Mouse (Mus musculus): ENCODE measurements at regions not wholly inside any gene's neighbourhood (a gene's known extent, or its start where the extent isn't known, plus 50 kb on each side); places are given as distances from the start of the nearest gene placed in this dataset.

- DNase-seq (ENCODE audit: low read depth) = peak; percentile 47
- TF ChIP-seq CTCF (IDR thresholded peaks at IDR 0.05; ENCODE audit: borderline replicate concordance, extremely low read depth, insufficient read depth, insufficient read length) = no peak
- no peak for TF ChIP-seq POLR2A (IDR thresholded peaks at IDR 0.05; ENCODE audit: borderline replicate concordance, extremely low read depth, insufficient read depth, insufficient read length, poor library complexity, severe bottlenecking)
These were observed 266.7 kb downstream of the Gpat3 start for GRCm38 (mm10) chr5:101112151-101112769.

GRCm38 (mm10) chr5:101111619-101112018 lies 266.1 kb downstream of the Gpat3 start:
- no peak for TF ChIP-seq POLR2A (IDR thresholded peaks at IDR 0.05; ENCODE audit: borderline replicate concordance, extremely low read depth, insufficient read depth, insufficient read length, poor library complexity, severe bottlenecking)
- no peak for TF ChIP-seq CTCF (IDR thresholded peaks at IDR 0.05; ENCODE audit: borderline replicate concordance, extremely low read depth, insufficient read depth, insufficient read length)
- DNase-seq (ENCODE audit: low read depth) = peak; percentile 36

GRCm38 (mm10) chr5:101100975-101101699 lies 255.6 kb downstream of the Gpat3 start:
- TF ChIP-seq POLR2A (IDR thresholded peaks at IDR 0.05; ENCODE audit: borderline replicate concordance, extremely low read depth, insufficient read depth, insufficient read length, poor library complexity, severe bottlenecking) (no peak), CTCF (IDR thresholded peaks at IDR 0.05; ENCODE audit: borderline replicate concordance, extremely low read depth, insufficient read depth, insufficient read length) (no peak)
- no peak for DNase-seq (ENCODE audit: low read depth)

GRCm38 (mm10) chr5:101091027-101091598 lies 245.6 kb downstream of the Gpat3 start:
- DNase-seq (ENCODE audit: low read depth) = peak; percentile 94
- no peak for TF ChIP-seq POLR2A (IDR thresholded peaks at IDR 0.05; ENCODE audit: borderline replicate concordance, extremely low read depth, insufficient read depth, insufficient read length, poor library complexity, severe bottlenecking)
- no peak for TF ChIP-seq CTCF (IDR thresholded peaks at IDR 0.05; ENCODE audit: borderline replicate concordance, extremely low read depth, insufficient read depth, insufficient read length)

GRCm38 (mm10) chr5:101090415-101091026 lies 245.0 kb downstream of the Gpat3 start:
- no peak for DNase-seq (ENCODE audit: low read depth)
- TF ChIP-seq CTCF (IDR thresholded peaks at IDR 0.05; ENCODE audit: borderline replicate concordance, extremely low read depth, insufficient read depth, insufficient read length) (no peak), POLR2A (IDR thresholded peaks at IDR 0.05; ENCODE audit: borderline replicate concordance, extremely low read depth, insufficient read depth, insufficient read length, poor library complexity, severe bottlenecking) (no peak)

- DNase-seq (ENCODE audit: low read depth) = no peak
- TF ChIP-seq POLR2A (IDR thresholded peaks at IDR 0.05; ENCODE audit: borderline replicate concordance, extremely low read depth, insufficient read depth, insufficient read length, poor library complexity, severe bottlenecking) (no peak), CTCF (IDR thresholded peaks at IDR 0.05; ENCODE audit: borderline replicate concordance, extremely low read depth, insufficient read depth, insufficient read length) (no peak)
These were observed 239.7 kb downstream of the Gpat3 start for GRCm38 (mm10) chr5:101085199-101085598.

- DNase-seq (ENCODE audit: low read depth) = peak; percentile 76
- TF ChIP-seq CTCF (IDR thresholded peaks at IDR 0.05; ENCODE audit: borderline replicate concordance, extremely low read depth, insufficient read depth, insufficient read length) (no peak), POLR2A (IDR thresholded peaks at IDR 0.05; ENCODE audit: borderline replicate concordance, extremely low read depth, insufficient read depth, insufficient read length, poor library complexity, severe bottlenecking) (no peak)
These were observed 237.1 kb downstream of the Gpat3 start for GRCm38 (mm10) chr5:101082611-101083010.

GRCm38 (mm10) chr5:101064308-101064707 lies 218.8 kb downstream of the Gpat3 start:
- no peak for DNase-seq (ENCODE audit: low read depth)
- TF ChIP-seq CTCF (IDR thresholded peaks at IDR 0.05; ENCODE audit: borderline replicate concordance, extremely low read depth, insufficient read depth, insufficient read length) = no peak
- TF ChIP-seq POLR2A (IDR thresholded peaks at IDR 0.05; ENCODE audit: borderline replicate concordance, extremely low read depth, insufficient read depth, insufficient read length, poor library complexity, severe bottlenecking) = no peak

GRCm38 (mm10) chr5:101063254-101063653 lies 217.7 kb downstream of the Gpat3 start:
- no peak for DNase-seq (ENCODE audit: low read depth)
- no peak for TF ChIP-seq CTCF (IDR thresholded peaks at IDR 0.05; ENCODE audit: borderline replicate concordance, extremely low read depth, insufficient read depth, insufficient read length)
- TF ChIP-seq POLR2A (IDR thresholded peaks at IDR 0.05; ENCODE audit: borderline replicate concordance, extremely low read depth, insufficient read depth, insufficient read length, poor library complexity, severe bottlenecking) = no peak

- TF ChIP-seq CTCF (IDR thresholded peaks at IDR 0.05; ENCODE audit: borderline replicate concordance, extremely low read depth, insufficient read depth, insufficient read length) (no peak), POLR2A (IDR thresholded peaks at IDR 0.05; ENCODE audit: borderline replicate concordance, extremely low read depth, insufficient read depth, insufficient read length, poor library complexity, severe bottlenecking) (no peak)
- DNase-seq (ENCODE audit: low read depth) = peak; percentile 14
These were observed 206.1 kb downstream of the Gpat3 start for GRCm38 (mm10) chr5:101051591-101051990.

- TF ChIP-seq CTCF (IDR thresholded peaks at IDR 0.05; ENCODE audit: borderline replicate concordance, extremely low read depth, insufficient read depth, insufficient read length) (no peak), POLR2A (IDR thresholded peaks at IDR 0.05; ENCODE audit: borderline replicate concordance, extremely low read depth, insufficient read depth, insufficient read length, poor library complexity, severe bottlenecking) (no peak)
- DNase-seq (ENCODE audit: low read depth) = no peak
These were observed 195.0 kb downstream of the Gpat3 start for GRCm38 (mm10) chr5:101040488-101040887.

All from brain, embryonic 14.5 days (tissue).